14 mouse cellular contexts compared by ENCODE assay signal in the genomic region with DNA sequence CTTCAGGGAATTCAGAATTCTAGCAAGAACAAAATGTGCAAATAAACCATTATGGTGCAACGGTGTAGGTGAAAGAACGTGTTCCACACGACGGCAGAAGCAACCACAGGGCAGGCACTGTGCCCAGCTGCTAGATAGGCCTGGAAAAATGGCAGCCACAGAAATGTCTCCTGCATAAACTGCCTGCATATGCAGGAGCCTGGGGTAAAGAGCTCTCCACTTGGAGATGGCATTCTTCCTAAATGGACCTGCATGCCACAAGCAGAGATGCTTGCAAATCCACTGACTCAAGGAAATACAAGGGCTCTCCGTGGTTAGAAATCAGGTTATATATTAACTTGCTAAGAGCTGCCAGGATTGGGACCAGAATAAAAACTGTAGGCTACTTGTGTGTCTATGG.
"Had no signal": no experiment of that assay in that cellular context is flagged by ENCODE, and none has a peak within 500 bp of the region (broad histone marks: within the 10 kb centered on the region; RNA-seq: fewer than 3 reads in every experiment).

No protein-coding gene starts in this region.

- H3K9ac ChIP-seq: hindbrain, embryonic 13.5 days; limb, embryonic 13.5 days; liver, embryonic 12.5 days; lung, embryonic 15.5 days; midbrain, embryonic 12.5 days; neural tube, embryonic 13.5 days had no signal

- H3K4me3 ChIP-seq: hindbrain, embryonic 13.5 days; layer of hippocampus, adult 2 months; limb, embryonic 13.5 days; liver, embryonic 12.5 days; lung, embryonic 15.5 days; midbrain, embryonic 12.5 days; neural tube, embryonic 13.5 days had no signal

- H3K27ac ChIP-seq: hindbrain, embryonic 13.5 days; hindbrain, postnatal 0 days; kidney, postnatal 0 days; layer of hippocampus, adult 2 months; limb, embryonic 13.5 days; liver, embryonic 12.5 days; lung, embryonic 15.5 days; midbrain, embryonic 12.5 days; neural tube, embryonic 13.5 days had no signal

- H3K9me3 ChIP-seq: hindbrain, embryonic 13.5 days; limb, embryonic 13.5 days; liver, embryonic 12.5 days; lung, embryonic 15.5 days; midbrain, embryonic 12.5 days; neural tube, embryonic 13.5 days had no signal

- ATAC-seq: hindbrain, postnatal 0 days; liver, embryonic 12.5 days; midbrain, embryonic 16.5 days had no signal

- H3K27me3 ChIP-seq: hindbrain, embryonic 13.5 days; limb, embryonic 13.5 days; liver, embryonic 12.5 days; lung, embryonic 15.5 days; midbrain, embryonic 12.5 days; neural tube, embryonic 13.5 days had no signal

- H3K4me2 ChIP-seq: hindbrain, embryonic 13.5 days; limb, embryonic 13.5 days; liver, embryonic 12.5 days; lung, embryonic 15.5 days; midbrain, embryonic 12.5 days; neural tube, embryonic 13.5 days had no signal

- DNase-seq: left cerebral cortex, postnatal 4 days; right cerebral cortex, adult 18-20 months; right cerebral cortex, postnatal 25 days; thymus, postnatal 36 days had no signal
